ENCODE assay signal across 15 mouse cellular contexts in genomic region chr5:149527292-149527691, GRCm38 (mm10). TPM values are rescaled to one million over a fixed set of nuclear protein-coding genes. Genes with fewer than 3 reads are reported as not detected.
DNase-seq lines count a peak whose midpoint lies in the region; ATAC-seq and TF ChIP-seq lines count a peak whose summit lies in the region.
"Not testable (repeated sequence)": the region's sequence is repeated elsewhere in the genome, so short reads cannot be mapped to it uniquely, and the experiment has no call there.
"Had no signal": no experiment of that assay in that cellular context is flagged by ENCODE, and none has a peak within 500 bp of the region (broad histone marks: within the 10 kb centered on the region; RNA-seq: fewer than 3 reads in every experiment).

No protein-coding gene starts in this region.

- ATAC-seq in forebrain, embryonic 13.5 days; hindbrain, embryonic 15.5 days (ENCODE audit: low FRiP score, low read depth); midbrain, embryonic 13.5 days; neural tube, embryonic 15.5 days (ENCODE audit: low FRiP score): not testable (repeated sequence)

- TF ChIP-seq POLR2A in myocyte (IDR thresholded peaks at IDR 0.05; ENCODE audit: insufficient read length, low read depth) = not testable (repeated sequence)

- peak; percentile 50 to 54 for DNase-seq in cerebellum, postnatal 10 days
- DNase-seq in hindbrain, embryonic 10.5 days (ENCODE audit: low spot score) = not testable (repeated sequence)
- DNase-seq in left cerebral cortex, postnatal 4 days = peak; percentile 29

- H3K4me2 ChIP-seq in forebrain, embryonic 13.5 days = 0 out of 2 replicates have a peak overlapping the region, but pooled peaks have one; percentile 23
- H3K4me2 ChIP-seq in hindbrain, embryonic 15.5 days; midbrain, embryonic 13.5 days (replicated peaks); neural tube, embryonic 15.5 days: not testable (repeated sequence)
- peak overlapping the region; percentile 93 for H3K4me2 ChIP-seq in myocyte (ENCODE audit: low read depth)

- not testable (repeated sequence) for H3K79me2 ChIP-seq in myocyte (ENCODE audit: control insufficient read depth, insufficient read depth)

- H3ac ChIP-seq in myocyte (ENCODE audit: control insufficient read depth, insufficient read length) = not testable (repeated sequence)

- WGBS in forebrain, embryonic 13.5 days = 56% methylated on average over 4 of the region's 4 CpGs
- 79% methylated on average over 4 of the region's 4 CpGs for WGBS in hindbrain, embryonic 10.5 days
- WGBS in hindbrain, embryonic 15.5 days = 60% methylated on average over 4 of the region's 4 CpGs
- WGBS in midbrain, embryonic 13.5 days = 73% methylated on average over 4 of the region's 4 CpGs
- WGBS in neural tube, embryonic 15.5 days = 64% methylated on average over 4 of the region's 4 CpGs

- not testable (repeated sequence) for H3K4me3 ChIP-seq in forebrain, embryonic 13.5 days; hindbrain, embryonic 10.5 days; hindbrain, embryonic 15.5 days; midbrain, embryonic 13.5 days (replicated peaks); neural tube, embryonic 15.5 days (replicated peaks)
- H3K4me3 ChIP-seq in myocyte = peak overlapping the region; percentile 21

- intact Hi-C loops in left cerebral cortex, postnatal 4 days (cut with DNase I) = loop anchor here (10.0 kb wide), 3 partner anchors 332 to 722 kb away; no protein-coding TSS in a partner anchor

- not testable (repeated sequence) for H3K9ac ChIP-seq in forebrain, embryonic 13.5 days; hindbrain, embryonic 15.5 days; midbrain, embryonic 13.5 days (replicated peaks); neural tube, embryonic 15.5 days (replicated peaks)

- H3K9me3 ChIP-seq in forebrain, embryonic 13.5 days (replicated peaks); hindbrain, embryonic 10.5 days; hindbrain, embryonic 15.5 days; midbrain, embryonic 13.5 days; neural tube, embryonic 15.5 days (replicated peaks): not testable (repeated sequence)

- H3K27me3 ChIP-seq in forebrain, embryonic 13.5 days; hindbrain, embryonic 10.5 days (ENCODE audit: insufficient read depth, poor library complexity, severe bottlenecking); hindbrain, embryonic 15.5 days; midbrain, embryonic 13.5 days; myocyte (ENCODE audit: control insufficient read depth, insufficient read depth, insufficient read length); neural tube, embryonic 15.5 days (replicated peaks): not testable (repeated sequence)

- peaks cover 62% of the 10 kb centered on the region for H3K4me1 ChIP-seq in forebrain, embryonic 13.5 days
- H3K4me1 ChIP-seq in hindbrain, embryonic 10.5 days (replicated peaks) = peaks cover 45% of the 10 kb centered on the region
- peaks cover 58% of the 10 kb centered on the region for H3K4me1 ChIP-seq in hindbrain, embryonic 15.5 days (replicated peaks)
- peaks cover 56% of the 10 kb centered on the region for H3K4me1 ChIP-seq in midbrain, embryonic 13.5 days (replicated peaks)
- H3K4me1 ChIP-seq in neural tube, embryonic 15.5 days = peaks cover 60% of the 10 kb centered on the region

- H3K36me3 ChIP-seq in forebrain, embryonic 13.5 days (ENCODE audit: poor library complexity, severe bottlenecking); hindbrain, embryonic 10.5 days; hindbrain, embryonic 15.5 days; midbrain, embryonic 13.5 days; myocyte (ENCODE audit: control insufficient read depth, insufficient read depth); neural tube, embryonic 15.5 days: not testable (repeated sequence)

- H3K27ac ChIP-seq in forebrain, embryonic 13.5 days = peak overlapping the region; percentile 94
- H3K27ac ChIP-seq in hindbrain, embryonic 10.5 days = peak overlapping the region; percentile 64; the same call in 1 of the 2 replicates
- 0 out of 2 replicates have a peak overlapping the region, but pooled peaks have one; percentile 39 for H3K27ac ChIP-seq in hindbrain, embryonic 15.5 days (replicated peaks)
- peak overlapping the region; percentile 82 for H3K27ac ChIP-seq in midbrain, embryonic 13.5 days
- H3K27ac ChIP-seq in neural tube, embryonic 15.5 days (replicated peaks) = peak overlapping the region; percentile 28; the same call in 1 of the 2 replicates

RNA-seq across cellular contexts. Expression of gene Wdr95, which starts 1.2 kb away (rescaled TPM):
- polyA plus RNA-seq in forebrain, embryonic 13.5 days (2015; fragmentation: Nextera tagmentation; extraction: Ambion mirVana) = 0.41 and 0.68 TPM in 2 replicates
- polyA plus RNA-seq in hindbrain, embryonic 10.5 days (2016; fragmentation: Nextera tagmentation; extraction: Ambion mirVana) = 0.08 TPM in 1 of 2 replicates, not detected in the other
- polyA plus RNA-seq in hindbrain, embryonic 15.5 days (2015; fragmentation: Nextera tagmentation; extraction: Ambion mirVana) = 0.13 and 0.43 TPM in 2 replicates
- total RNA-seq in left cerebral cortex, postnatal 4 days (2021) = under 1 TPM in 1 of 2 experiments, not detected in 1; 0.85 TPM
- 0.11 TPM in 1 of 2 replicates, not detected in the other for polyA plus RNA-seq in midbrain, embryonic 13.5 days (2015; fragmentation: Nextera tagmentation; extraction: Ambion mirVana)
- polyA plus RNA-seq in myocyte (2012; fragmentation: generic; extraction: Trizol) = 0.07 TPM
- 0.12 and 0.36 TPM in 2 replicates for polyA plus RNA-seq in neural tube, embryonic 15.5 days (2015; fragmentation: Nextera tagmentation; extraction: Ambion mirVana)
- total RNA-seq: adrenal gland, adult 18-20 months; adrenal gland, postnatal 14 days; gastrocnemius, adult 8-10 months; heart, postnatal 36 days; MEL had no signal
- polyA plus RNA-seq: activated CD4-positive, CD25-positive, alpha-beta regulatory T cell, adult 4 months; heart, embryonic 13.5 days had no signal

Comparison
In these comparisons a context has a peak if more than half of its experiments do, and no peak if none do; other contexts are left out.
1. H3K27ac ChIP-seq: peak in every context shown above with its lines; median percentile 94 in forebrain, embryonic 13.5 days; 82 in midbrain, embryonic 13.5 days; 64 in hindbrain, embryonic 10.5 days; 39 in hindbrain, embryonic 15.5 days; 28 in neural tube, embryonic 15.5 days.